Mouse (Mus musculus) forebrain, embryonic 16.5 days (tissue): Measurements from ENCODE around the gene Baat. TPM values are rescaled to one million over a fixed set of nuclear protein-coding genes. Genes with fewer than 3 reads are reported as not detected.
"Not testable (repeated sequence)": the region's sequence is repeated elsewhere in the genome, so short reads cannot be mapped to it uniquely, and the experiment has no call there.

Experiments used
- ATAC-seq: fragments of 200-750 bp; cut with Nextera tagmentation; 2 replicates; pipeline ENCODE4 v1.8.0; 2017; ENCODE audit warnings: mild to moderate bottlenecking, moderate library complexity
- H3K27ac ChIP-seq: fragments of 300-500 bp; sonication (generic); 2 replicates; pipeline ENCODE4 v1.5.1; 2014; ENCODE audit warnings: low read length, control low read depth
- H3K27me3 ChIP-seq: fragments of 300-500 bp; sonication (generic); replicated peaks from 2 replicates; pipeline ENCODE4 v1.6.1; 2014; ENCODE audit warnings: low read length; ENCODE audit not compliant: control insufficient read depth, insufficient read depth
- H3K36me3 ChIP-seq: fragments of 300-500 bp; sonication (generic); 2 replicates; pipeline ENCODE4 v1.6.1; 2014; ENCODE audit not compliant: control insufficient read depth, insufficient read depth
- H3K4me1 ChIP-seq: fragments of 300-500 bp; sonication (generic); replicated peaks from 2 replicates; pipeline ENCODE4 v1.6.1; 2014; ENCODE audit warnings: low read length; ENCODE audit not compliant: control insufficient read depth, insufficient read depth
- H3K4me2 ChIP-seq: fragments of 300-500 bp; sonication (generic); 2 replicates; pipeline ENCODE4 v1.6.1; 2014; ENCODE audit warnings: mild to moderate bottlenecking, low read length, control low read depth
- H3K4me3 ChIP-seq: fragments of 300-500 bp; sonication (generic); replicated peaks from 2 replicates; pipeline ENCODE4 v1.5.1; 2014; ENCODE audit warnings: mild to moderate bottlenecking, low read length, control low read depth
- H3K9ac ChIP-seq: fragments of 300-500 bp; sonication (generic); replicated peaks from 2 replicates; pipeline ENCODE4 v1.6.1; 2014; ENCODE audit warnings: low read depth, low read length, control low read depth
- H3K9me3 ChIP-seq: fragments of 300-500 bp; sonication (generic); 2 replicates; pipeline ENCODE4 v1.6.1; 2016; ENCODE audit warnings: low read length; ENCODE audit not compliant: control insufficient read depth
- WGBS: fragments of 180-500 bp; shearing (Covaris S2); extraction: QIAGEN DNeasy Blood & Tissue Kit; methylation state at CpG from one replicate; pipeline ENCODE4 v1.1.7; 2014; 5-methylcytosine and 5-hydroxymethylcytosine counted together
- polyA plus RNA-seq: library from polyadenylated mRNA; unstranded; fragments of >200 nt; fragmentation: Nextera tagmentation; extraction: Ambion mirVana; gene quantifications from 2 replicates; pipeline ENCODE4 v1.2.1, GENCODE M21; 2015

Baat gene
- polyA plus RNA-seq, 1 experiment from 2014 or later = 0.16 TPM

DNA sequence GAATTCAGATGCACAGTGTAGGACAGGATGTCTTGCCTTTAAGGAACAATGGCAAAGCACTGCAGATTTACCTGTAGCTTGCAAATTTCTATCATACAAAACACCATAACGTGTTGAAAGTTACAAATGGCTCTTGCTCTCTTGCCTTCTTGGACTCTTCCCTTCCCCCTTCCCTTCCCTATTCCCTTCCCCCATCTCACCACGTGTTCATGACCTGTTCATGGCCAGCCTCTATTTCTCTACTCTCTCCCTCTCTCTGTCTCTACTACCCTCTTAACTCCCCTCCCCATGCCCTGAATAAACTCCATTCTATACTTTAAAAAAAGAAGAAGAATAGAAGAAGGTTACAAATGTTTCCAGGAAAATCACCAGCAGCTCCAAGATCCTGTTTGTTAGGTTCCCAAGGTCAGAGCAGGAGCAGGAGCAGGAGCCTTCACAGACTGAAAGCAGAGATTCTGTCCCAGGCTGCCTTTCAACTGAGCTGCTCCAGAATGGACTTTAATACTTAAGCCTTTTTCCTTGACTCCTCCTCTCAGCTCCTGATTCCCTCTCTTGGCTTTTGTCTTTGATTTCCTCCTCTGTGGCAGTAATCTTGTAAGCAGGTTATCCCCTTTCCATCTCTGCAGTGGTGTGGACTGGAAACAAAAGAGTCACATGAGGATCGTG lies 32.8 kb downstream of the Baat start, which contains the start of gene Acnat1:
Gene Acnat1 (minus strand): TSS at position 478 of the 666 bp plus-strand sequence.
- Histone ChIP-seq H3K4me1 (peaks cover 3% of the 10 kb centered on the region), H3K4me3 (no peak within 1 kb of the TSS), H3K27me3 (no peaks in the 10 kb centered on the region), H3K9ac (no peak within 1 kb of the TSS), H3K36me3 (no peaks in the 10 kb centered on the region), H3K27ac (no peak within 1 kb of the TSS), H3K9me3 (no peaks in the 10 kb centered on the region), H3K4me2 (no peak within 1 kb of the TSS)
- no peak for ATAC-seq
- 34% methylated on average over 3 of the region's 3 CpGs for WGBS

DNA sequence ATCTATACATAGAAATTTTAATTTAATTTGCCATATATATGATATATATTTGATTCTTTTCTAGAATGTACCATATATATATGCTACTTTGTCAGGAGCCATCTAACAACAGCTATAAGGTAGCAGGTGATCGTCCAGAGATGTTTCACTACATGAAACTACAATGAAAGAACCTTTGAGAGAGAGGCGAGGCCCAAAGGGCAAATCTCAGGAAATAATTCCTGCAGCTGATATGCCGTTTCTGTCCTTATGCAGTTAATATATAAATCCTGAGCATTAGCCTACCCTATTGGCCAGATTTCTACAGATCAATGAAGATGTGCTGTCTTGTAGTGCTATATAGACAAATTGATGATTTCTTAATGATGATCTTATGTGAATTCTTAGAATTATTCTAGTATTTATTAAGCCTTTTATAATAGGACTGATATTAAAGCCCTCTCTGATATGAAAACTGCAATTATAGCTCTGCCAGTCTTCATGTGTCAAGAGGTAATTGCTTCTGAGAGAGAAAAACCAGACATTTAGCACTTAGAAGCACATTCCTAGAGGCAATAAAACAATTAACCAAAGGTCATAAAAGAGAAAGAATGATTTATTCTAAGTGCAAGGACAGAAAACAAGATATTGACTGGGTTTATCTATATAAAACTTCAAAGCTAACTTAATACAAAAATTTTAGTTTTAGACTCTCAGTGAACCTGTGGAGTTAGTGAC lies 36.8 kb downstream of the Baat start:
- Histone ChIP-seq H3K27ac (no peak overlapping the region), H3K4me3 (no peak overlapping the region), H3K4me2 (no peak overlapping the region), H3K36me3 (no peaks in the 10 kb centered on the region), H3K9ac (no peak overlapping the region), H3K27me3 (no peaks in the 10 kb centered on the region), H3K9me3 (no peaks in the 10 kb centered on the region), H3K4me1 (no peaks in the 10 kb centered on the region)
- WGBS = 93% methylated on average over 3 of the region's 3 CpGs
- ATAC-seq = no peak

DNA sequence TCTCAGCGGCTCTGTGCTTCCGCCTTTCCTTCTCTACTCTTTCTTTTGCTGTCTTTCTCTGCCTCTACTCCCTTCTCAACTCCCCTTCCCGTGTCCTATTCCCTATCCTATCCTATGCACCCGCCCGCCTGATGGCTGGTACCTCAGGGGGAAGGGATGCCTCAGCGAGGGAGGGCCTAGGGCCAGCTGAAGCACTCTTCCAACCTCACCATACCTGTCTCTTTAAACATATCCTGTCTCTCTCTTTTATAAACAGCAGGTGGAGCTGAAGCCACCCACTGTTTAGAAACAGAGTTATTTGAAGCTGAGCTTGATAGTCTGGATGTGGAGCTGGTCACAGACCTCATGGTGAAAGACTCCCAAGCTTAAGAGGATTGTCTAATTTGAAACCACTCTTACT lies 39.0 kb downstream of the Baat start:
- Histone ChIP-seq H3K4me3 (no peak overlapping the region), H3K9ac (no peak overlapping the region), H3K9me3 (no peaks in the 10 kb centered on the region), H3K4me1 (no peaks in the 10 kb centered on the region), H3K4me2 (no peak overlapping the region), H3K36me3 (no peaks in the 10 kb centered on the region), H3K27ac (no peak overlapping the region), H3K27me3 (no peaks in the 10 kb centered on the region)
- WGBS = 92% methylated on average over 6 of the region's 6 CpGs
- no peak for ATAC-seq

DNA sequence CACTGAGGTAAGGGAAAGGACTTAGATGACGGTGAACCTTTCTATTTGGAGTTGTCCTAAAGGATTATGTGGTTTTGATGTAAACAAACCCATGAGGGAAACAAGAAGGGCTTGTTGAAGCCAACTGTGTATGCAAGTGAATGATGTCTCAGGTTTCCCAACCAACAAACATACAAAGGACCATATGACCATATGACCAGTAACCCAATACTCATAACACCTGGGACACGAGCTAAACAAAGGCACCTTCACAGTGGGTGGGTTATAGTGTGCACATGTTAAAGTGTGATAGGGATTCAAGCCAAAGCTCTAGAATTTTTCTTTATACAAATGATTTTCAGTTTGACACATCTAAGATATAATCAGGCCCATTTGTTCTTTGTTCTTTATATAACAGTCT lies 50.2 kb downstream of the Baat start:
- no peak overlapping the region for H3K27ac ChIP-seq
- H3K4me1 ChIP-seq = no peaks in the 10 kb centered on the region
- ATAC-seq = no peak
- H3K9ac ChIP-seq = no peak overlapping the region
- H3K36me3 ChIP-seq = no peaks in the 10 kb centered on the region
- WGBS = 76% methylated on average over 2 of the region's 2 CpGs
- H3K4me3 ChIP-seq = no peak overlapping the region
- no peaks in the 10 kb centered on the region for H3K27me3 ChIP-seq
- H3K9me3 ChIP-seq = no peaks in the 10 kb centered on the region
- no peak overlapping the region for H3K4me2 ChIP-seq

GRCm38 (mm10) chr4:49451848-49452551 lies 54.4 kb downstream of the Baat start:
- no peaks in the 10 kb centered on the region for H3K4me1 ChIP-seq
- H3K36me3 ChIP-seq = no peaks in the 10 kb centered on the region
- H3K4me2 ChIP-seq = no peak overlapping the region
- H3K9ac ChIP-seq = no peak overlapping the region
- H3K9me3 ChIP-seq = no peaks in the 10 kb centered on the region
- no peak for ATAC-seq
- H3K27me3 ChIP-seq = no peaks in the 10 kb centered on the region
- H3K4me3 ChIP-seq = no peak overlapping the region
- 72% methylated on average over 1 of the region's 1 CpGs for WGBS
- no peak overlapping the region for H3K27ac ChIP-seq

- H3K4me2 ChIP-seq, H3K4me1 ChIP-seq, H3K27me3 ChIP-seq, H3K27ac ChIP-seq, H3K36me3 ChIP-seq, H3K4me3 ChIP-seq, ATAC-seq, H3K9ac ChIP-seq, H3K9me3 ChIP-seq: not testable (repeated sequence)
- no CpG with 5 or more reads among the region's 1 CpGs for WGBS
Measured at GRCm38 (mm10) chr4:49451133-49451847, 55.1 kb downstream of the Baat start.

Other genes starting within 250 kb of the Baat start
- gene Acnat2, start 98.4 kb downstream of the Baat start, polyA plus RNA-seq = not detected in 2 replicates
- gene Acnat1, start 32.6 kb downstream of the Baat start, polyA plus RNA-seq = not detected in 2 replicates
- 79.0 and 83.5 TPM in 2 replicates for gene Mrpl50, start 14.5 kb upstream of the Baat start, polyA plus RNA-seq
- 14.9 and 15.8 TPM in 2 replicates for gene Zfp189, start 14.6 kb upstream of the Baat start, polyA plus RNA-seq
- 0.14 and 0.35 TPM in 2 replicates for gene Aldob, start 43.0 kb upstream of the Baat start, polyA plus RNA-seq
- gene Tmem246, start 91.3 kb upstream of the Baat start, polyA plus RNA-seq = 56.3 and 72.7 TPM in 2 replicates
- gene Rnf20, start 125.4 kb upstream of the Baat start, polyA plus RNA-seq = 57.9 and 61.5 TPM in 2 replicates
- 0.10 and 0.39 TPM in 2 replicates for gene Ppp3r2, start 175.5 kb upstream of the Baat start, polyA plus RNA-seq